Mouse (Mus musculus) left cerebral cortex, postnatal 14 days (tissue): ENCODE results near the gene Coq4. TPM values are rescaled to one million over a fixed set of nuclear protein-coding genes. Genes with fewer than 3 reads are reported as not detected.

Source experiments
- DNase-seq, 2 experiments: peaks; one replicate each; pipeline ENCODE4 v3.0.0; 2021 to 2022; ENCODE audit warnings: low spot score in 2 of 2, mixed read lengths in 1 of 2
- intact Hi-C: fragments of 180-260 bp; cut with DNase I; formaldehyde crosslinking; loops from one replicate; pipeline ENCODE4 v1.15.1; 2025
- total RNA-seq, 2 experiments: library from RNA; stranded (reverse); gene quantifications; 2 replicates each; pipeline ENCODE4 v1.2.3; 2021

The Coq4 gene
- total RNA-seq, 2 experiments from 2014 or later, result 35.6 to 37.5 TPM

- intact Hi-C loops, result no loop called here
- peak; percentile 76 to 89 for DNase-seq
Observed at GRCm38 (mm10) chr2:29787937-29788681, 816 bp downstream of the Coq4 start, which contains the start of gene Trub2. TSS of gene Trub2 (minus strand) at chr2:29788502.

- intact Hi-C loops, result no loop called here
- DNase-seq, result no peak
Observed at GRCm38 (mm10) chr2:29792772-29793487, 5.6 kb downstream of the Coq4 start.

- intact Hi-C loops, result no loop called here
Observed at GRCm38 (mm10) chr2:29802075-29802826, 15.0 kb downstream of the Coq4 start, which contains the start of gene Slc27a4. TSS of gene Slc27a4 (plus strand) at chr2:29802634.

GRCm38 (mm10) chr2:29802827-29803201 is 15.5 kb downstream of the Coq4 start:
- no peak for DNase-seq
- intact Hi-C loops, result no loop called here

More at GRCm38 (mm10) chr2:29802075-29802826, 15.0 kb downstream of the Coq4 start, which contains the start of gene Slc27a4:
- DNase-seq, result peak; percentile 95 to 96

GRCm38 (mm10) chr2:29803400-29803831 is 16.1 kb downstream of the Coq4 start:
- intact Hi-C loops, result no loop called here
- DNase-seq, result no peak

GRCm38 (mm10) chr2:29815678-29816371 is 28.5 kb downstream of the Coq4 start:
- intact Hi-C loops, result no loop called here
- DNase-seq, result no peak

GRCm38 (mm10) chr2:29817426-29818232 is 30.3 kb downstream of the Coq4 start:
- intact Hi-C loops, result no loop called here
- peak; percentile 92 to 94 for DNase-seq

GRCm38 (mm10) chr2:29819363-29819762 is 32.1 kb downstream of the Coq4 start:
- intact Hi-C loops, result loop anchor here (1.0 kb wide), 1 partner anchor 40 kb away; no protein-coding TSS in a partner anchor
- DNase-seq, result no peak

GRCm38 (mm10) chr2:29820025-29820817 is 32.9 kb downstream of the Coq4 start, which contains the start of gene Urm1:
TSS of gene Urm1 (plus strand) at chr2:29820075.
- DNase-seq, result peak; percentile 59 to 66
- intact Hi-C loops, result no loop called here

- intact Hi-C loops, result no loop called here
- no peak for DNase-seq
Observed at GRCm38 (mm10) chr2:29826318-29826925, 39.1 kb downstream of the Coq4 start.

GRCm38 (mm10) chr2:29826926-29827708 is 39.8 kb downstream of the Coq4 start:
- peak; percentile 96 to 97 for DNase-seq
- intact Hi-C loops, result no loop called here

- intact Hi-C loops, result no loop called here
- no peak for DNase-seq
Observed at GRCm38 (mm10) chr2:29827709-29828024, 40.4 kb downstream of the Coq4 start.

GRCm38 (mm10) chr2:29831106-29831505 is 43.8 kb downstream of the Coq4 start:
- intact Hi-C loops, result no loop called here
- DNase-seq, result peak; percentile 39 to 58

- intact Hi-C loops, result no loop called here
- no peak for DNase-seq
Observed at GRCm38 (mm10) chr2:29833796-29834195, 46.5 kb downstream of the Coq4 start.

- DNase-seq, result no peak
Observed at GRCm38 (mm10) chr2:29835391-29835899, 48.2 kb downstream of the Coq4 start.

GRCm38 (mm10) chr2:29839460-29839859 is 52.2 kb downstream of the Coq4 start:
- DNase-seq, result no peak
- intact Hi-C loops, result no loop called here

More at GRCm38 (mm10) chr2:29835391-29835899, 48.2 kb downstream of the Coq4 start:
- intact Hi-C loops, result no loop called here
